Mouse (Mus musculus): Measurements from ENCODE around the gene Gcm2.
A peak's percentile ranks its signal among the peaks of the same experiment; 100 is the strongest.

Gcm2 gene

DNA sequence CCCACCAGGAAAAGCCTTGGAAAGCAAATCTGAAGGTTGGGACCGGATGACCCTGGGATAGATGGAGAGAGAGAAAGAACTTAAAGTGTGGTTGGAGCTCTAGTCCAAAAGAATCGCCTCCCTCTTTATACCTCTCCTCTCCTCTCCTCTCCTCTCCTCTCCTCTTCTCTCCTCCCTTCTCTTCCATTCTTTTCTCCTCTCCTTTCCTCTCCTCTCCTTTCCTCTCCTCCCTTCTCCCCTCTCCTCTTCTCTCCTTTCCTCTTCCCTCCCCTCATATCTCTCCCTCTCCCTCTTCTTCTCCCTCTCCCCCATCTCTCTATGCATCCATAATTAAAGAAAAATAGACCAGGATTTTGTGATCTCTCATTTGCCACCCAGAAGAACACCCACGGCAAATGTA lies at the start of gene Gcm2:
Gcm2 (minus strand) TSS at position 101 of the 400 bp plus-strand sequence.
- DNase-seq, result no peak

GRCm38 (mm10) chr13:41158426-41158825 lies 47.6 kb upstream of the Gcm2 start:
- DNase-seq, result no peak

GRCm38 (mm10) chr13:41153146-41153545 lies 42.3 kb upstream of the Gcm2 start:
- DNase-seq, result no peak

DNA sequence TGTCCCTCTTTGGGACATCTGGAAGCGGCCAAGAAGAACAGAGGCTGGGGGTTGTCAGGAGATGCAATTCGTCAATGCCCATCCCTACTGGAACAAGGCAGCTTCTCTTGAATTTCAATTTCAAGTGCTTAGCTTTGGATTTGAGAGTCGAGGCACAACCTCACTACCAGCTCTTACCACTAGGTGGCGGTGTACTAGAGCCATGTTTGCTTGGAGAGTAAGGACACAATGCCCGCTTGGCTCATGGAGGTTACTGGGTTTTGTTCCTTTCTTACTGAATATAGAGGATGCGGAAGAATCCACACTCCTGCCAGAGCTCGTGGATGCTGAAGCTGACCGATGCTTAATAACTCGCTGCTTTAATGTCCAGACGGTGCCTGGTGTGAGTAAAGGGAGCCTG lies 35.4 kb upstream of the Gcm2 start:
- peak; percentile 62 to 77 for DNase-seq

DNA sequence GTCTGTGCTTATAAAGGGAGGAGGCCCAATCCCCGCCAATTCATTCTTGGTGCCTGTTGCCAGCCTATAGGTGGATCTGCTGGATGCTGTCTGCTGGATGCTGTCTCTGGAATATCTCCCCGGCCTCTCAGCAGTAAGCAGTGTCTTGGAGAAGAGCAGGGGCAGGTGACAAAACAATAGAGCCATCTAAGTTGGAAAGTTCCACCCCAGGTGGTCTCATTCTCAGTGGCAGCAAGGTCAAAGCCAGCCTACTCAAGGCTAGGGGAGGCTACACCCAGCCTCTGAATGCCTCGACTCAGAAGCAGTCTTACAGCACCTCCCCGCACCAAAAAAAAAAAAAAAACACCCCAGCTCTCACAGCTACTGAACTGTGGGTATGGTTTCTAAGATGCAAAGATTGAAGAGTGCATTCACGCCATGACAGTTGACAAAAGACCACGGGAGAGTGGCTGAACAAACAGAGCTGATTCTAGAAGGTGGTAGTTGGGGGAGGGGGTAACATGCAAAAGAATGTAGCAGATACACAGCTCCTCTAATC lies 34.7 kb upstream of the Gcm2 start:
- DNase-seq, result no peak

DNA sequence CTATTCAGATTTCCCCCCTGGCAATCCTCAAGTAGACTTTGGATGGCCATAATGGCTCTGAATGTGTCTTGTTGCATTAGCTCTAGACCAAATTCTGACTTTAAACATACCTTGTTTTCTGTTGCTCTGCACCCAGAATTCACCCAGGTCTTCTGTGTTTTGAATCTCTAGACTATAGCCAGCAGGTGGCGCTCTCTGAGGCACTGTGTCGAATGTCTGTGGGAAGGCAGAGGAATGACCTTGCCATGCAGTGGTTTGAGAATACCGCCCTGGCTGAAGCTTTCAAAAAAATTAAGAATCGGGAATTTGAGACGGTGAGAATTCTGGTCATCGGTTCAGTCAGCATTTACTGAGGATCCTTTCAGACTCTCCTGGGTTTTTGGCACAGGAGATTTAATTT lies 24.1 kb upstream of the Gcm2 start:
- peak; percentile 62 to 79 for DNase-seq

DNA sequence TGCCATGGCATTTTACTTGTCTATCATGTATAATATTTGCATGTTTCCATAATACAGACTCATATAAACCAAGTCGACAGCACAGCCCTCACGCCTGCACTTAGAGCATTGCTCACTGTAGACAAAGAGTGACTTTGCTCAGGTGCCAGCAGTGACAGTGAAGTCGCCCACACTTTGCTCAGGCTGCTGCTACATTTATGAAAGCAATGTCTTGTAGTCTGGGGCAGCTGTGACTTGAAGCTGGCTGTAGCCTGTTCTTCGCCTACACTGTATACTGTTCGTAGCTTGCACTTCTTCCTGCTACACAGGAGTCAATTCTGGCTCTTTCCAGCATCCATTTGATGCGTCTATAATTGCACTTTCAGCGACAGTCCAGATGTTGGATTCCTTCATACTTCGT lies 18.2 kb upstream of the Gcm2 start:
- no peak for DNase-seq

- no peak for DNase-seq
These were observed 17.5 kb upstream of the Gcm2 start for GRCm38 (mm10) chr13:41128326-41128725.

DNA sequence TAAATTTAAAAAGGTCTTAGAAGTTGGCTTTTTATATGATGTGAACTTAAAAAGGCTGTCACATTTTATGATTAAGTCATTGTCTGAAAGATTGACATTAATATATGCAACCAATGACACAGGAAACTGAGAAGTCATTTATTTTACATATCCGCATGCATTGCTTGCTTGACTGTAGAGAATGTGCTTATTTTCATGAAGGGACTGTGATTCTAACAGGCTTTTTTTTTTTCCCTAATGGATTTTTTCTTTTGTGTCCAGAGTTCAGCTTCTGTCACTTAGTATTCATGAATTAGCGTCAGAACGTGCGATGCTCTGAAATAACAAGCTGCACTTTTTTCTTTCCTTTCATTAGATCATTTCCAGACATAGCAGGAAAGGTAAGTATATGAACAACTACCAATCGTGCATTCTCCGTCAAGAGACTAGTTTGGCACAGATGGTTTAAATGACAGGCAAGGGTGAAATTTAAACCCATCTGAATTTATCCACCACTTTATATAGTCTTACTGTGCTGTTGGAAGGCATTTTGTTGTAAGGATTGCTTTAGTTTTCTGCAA lies 12.9 kb upstream of the Gcm2 start:
- DNase-seq, result no peak

GRCm38 (mm10) chr13:41119152-41119945 lies 8.5 kb upstream of the Gcm2 start:
- DNase-seq, result no peak

DNA sequence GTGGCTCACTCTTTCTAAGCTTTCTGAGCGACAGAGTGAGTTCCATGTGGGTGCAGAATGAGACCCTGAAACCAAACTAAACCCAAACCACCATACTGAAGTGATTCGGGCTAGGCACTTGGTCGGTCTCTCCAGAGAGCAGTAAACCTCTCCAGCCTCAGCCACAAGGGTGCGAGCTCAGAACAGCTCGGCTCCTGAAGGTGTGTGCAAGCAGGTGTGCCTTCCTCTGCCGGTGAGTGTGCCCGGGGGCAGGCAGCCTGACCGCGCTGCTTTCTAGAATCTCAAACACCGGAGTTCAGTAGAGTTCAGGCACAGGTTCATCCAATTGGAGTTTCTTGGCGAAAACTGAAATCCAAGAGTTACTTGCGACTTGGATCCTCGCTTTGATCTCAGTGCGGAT lies 3.1 kb upstream of the Gcm2 start, which contains the start of gene Sycp2l:
Sycp2l (plus strand) TSS at position 368 of the 400 bp plus-strand sequence.
- DNase-seq, result no peak

DNA sequence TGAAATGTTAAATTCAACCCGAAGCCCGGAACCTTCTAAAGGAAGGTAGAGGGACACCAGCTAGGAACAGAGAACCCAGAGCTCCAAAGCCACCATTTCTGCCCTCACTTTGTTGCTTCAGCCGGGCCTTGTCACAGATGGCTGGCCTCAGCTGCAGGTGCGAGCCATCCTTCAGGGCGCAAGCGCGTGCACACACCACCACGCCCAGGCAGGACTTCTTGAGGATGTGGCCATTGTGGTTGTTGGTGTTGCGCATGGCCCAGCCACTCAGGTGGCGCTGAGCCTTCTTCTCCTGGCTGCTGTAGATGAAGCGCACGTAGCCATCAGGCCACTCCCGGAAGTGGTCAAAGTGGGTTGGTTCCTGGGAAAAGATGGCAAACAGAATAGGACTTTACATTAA lies 5.3 kb downstream of the Gcm2 start:
- DNase-seq, result no peak

GRCm38 (mm10) chr13:41103841-41104525 lies 6.9 kb downstream of the Gcm2 start:
- DNase-seq, result no peak

- no peak for DNase-seq
These were observed 10.8 kb downstream of the Gcm2 start for GRCm38 (mm10) chr13:41100031-41100430.

GRCm38 (mm10) chr13:41098325-41098724 lies 12.5 kb downstream of the Gcm2 start:
- DNase-seq, result no peak

DNA sequence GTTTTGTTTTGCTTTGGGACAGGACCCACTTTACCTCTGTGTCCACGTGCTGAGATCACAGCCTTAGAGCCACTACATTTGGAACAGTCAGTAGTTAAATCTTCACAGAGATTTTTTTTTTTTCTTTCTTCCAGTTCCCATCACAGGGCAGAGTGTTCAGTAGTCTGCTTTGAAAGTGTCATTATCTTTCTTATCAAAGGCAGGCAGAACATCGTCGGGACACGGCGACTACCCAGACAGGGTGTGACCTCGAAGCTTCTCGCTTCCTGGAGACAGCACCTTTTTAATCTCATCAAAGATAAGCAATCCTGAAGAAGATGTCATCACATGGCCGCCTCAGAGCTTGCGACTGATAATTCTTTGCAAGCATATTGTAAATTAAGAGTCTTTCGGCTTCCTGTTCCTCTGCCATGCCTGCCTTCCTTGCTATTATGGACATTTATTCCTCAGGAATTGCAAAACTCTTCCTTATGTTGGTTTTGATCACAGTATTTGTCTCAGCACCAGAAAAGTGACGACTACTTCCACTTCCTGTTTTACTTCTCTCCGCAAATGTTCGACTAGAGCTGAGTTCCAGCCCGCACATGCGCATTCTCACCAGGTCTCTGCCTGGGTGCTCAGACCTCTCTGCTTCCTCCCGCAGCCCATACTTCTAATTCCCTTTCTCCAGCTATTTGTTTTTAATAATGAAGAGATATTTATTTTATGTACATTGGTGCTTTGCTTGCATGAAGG lies 13.3 kb downstream of the Gcm2 start:
- no peak for DNase-seq

GRCm38 (mm10) chr13:41094160-41094559 lies 16.7 kb downstream of the Gcm2 start:
- DNase-seq, result no peak

- no peak for DNase-seq
These were observed 19.6 kb downstream of the Gcm2 start for GRCm38 (mm10) chr13:41091271-41091670.

DNA sequence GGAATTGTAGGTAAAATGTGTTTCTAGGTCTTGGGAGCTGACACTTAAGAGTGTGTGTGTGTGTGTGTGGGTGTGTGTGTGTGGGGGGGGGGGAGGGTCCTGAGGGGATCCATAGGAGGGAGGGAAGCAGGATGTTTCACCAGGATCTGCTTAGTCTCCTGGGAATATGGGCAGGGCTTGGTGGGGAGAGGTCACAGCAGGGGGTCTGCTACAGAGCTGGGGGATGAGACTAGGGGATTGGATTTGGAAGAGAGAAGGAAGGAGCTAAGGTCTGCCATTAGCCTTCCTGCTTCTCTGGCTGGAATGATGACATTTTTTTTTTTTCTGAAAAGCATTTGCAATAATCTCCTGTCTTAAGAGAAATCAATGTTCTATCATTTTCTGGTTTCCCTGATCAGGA lies 22.1 kb downstream of the Gcm2 start:
- no peak for DNase-seq

DNA sequence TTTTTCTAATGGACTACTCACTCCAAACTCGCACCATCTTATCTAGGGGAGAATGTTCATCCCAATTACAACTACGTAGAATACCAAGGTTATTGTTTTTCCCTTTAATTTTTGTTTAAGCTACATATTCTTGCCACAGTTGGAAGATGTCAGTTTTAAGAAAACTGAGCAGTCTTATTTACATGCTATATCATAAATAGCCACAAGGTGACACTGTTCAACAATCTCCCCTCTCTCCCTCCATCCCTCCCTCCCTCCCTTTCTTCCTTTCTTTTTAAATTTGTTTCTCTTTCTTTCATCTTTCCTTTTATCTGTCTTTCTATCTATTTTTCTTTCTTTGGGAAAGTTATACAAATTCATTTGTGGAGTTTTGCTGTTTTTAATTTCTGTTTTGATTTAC lies 25.7 kb downstream of the Gcm2 start:
- DNase-seq, result no peak

DNA sequence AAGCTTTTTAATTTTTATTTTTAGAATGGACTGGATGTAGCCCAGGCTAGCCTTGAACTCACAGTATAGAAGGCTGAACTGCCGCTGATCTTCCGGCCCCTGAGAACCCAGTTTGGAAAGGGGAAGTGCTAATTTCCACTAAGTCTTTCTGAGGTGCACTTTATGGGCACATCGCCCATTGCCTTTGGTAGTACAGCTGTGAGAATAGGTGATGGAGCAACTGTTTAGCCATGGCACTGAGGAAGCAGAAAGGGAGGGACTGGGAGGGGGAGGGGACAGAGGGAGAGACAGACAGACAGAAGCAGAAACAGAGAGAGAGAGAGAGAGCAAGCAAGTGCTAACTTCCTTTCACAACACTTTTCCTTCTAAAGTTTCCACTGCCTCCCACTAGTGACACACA lies 26.3 kb downstream of the Gcm2 start:
- no peak for DNase-seq

DNA sequence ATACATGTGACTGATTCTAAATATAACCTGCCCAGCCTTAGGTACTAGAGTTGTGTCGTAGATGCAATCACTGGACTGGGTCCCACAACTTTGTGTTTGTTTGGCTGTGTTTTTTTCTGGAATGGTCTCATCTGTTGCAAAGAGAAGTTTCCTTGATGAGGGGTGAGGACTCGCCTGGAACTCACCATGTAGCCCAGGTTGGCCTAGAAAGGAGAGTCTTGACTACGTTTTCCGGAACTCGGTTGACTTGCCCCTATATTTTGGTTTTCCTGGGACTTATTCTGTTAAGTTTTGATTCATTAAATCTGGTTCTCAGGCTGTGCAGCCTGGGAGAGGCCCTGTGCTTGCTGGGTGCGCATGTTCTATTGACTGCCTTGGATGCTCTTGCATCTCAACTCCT lies 30.1 kb downstream of the Gcm2 start:
- DNase-seq, result no peak

- no peak for DNase-seq
These were observed 31.0 kb downstream of the Gcm2 start for GRCm38 (mm10) chr13:41079859-41080258.
